Mouse (Mus musculus): ENCODE results near the gene Add3. TPM values are rescaled to one million over a fixed set of nuclear protein-coding genes. Genes with fewer than 3 reads are reported as not detected.

The Add3 gene
- polyA plus RNA-seq, 1 experiment from 2014 or later = 119 TPM

DNA sequence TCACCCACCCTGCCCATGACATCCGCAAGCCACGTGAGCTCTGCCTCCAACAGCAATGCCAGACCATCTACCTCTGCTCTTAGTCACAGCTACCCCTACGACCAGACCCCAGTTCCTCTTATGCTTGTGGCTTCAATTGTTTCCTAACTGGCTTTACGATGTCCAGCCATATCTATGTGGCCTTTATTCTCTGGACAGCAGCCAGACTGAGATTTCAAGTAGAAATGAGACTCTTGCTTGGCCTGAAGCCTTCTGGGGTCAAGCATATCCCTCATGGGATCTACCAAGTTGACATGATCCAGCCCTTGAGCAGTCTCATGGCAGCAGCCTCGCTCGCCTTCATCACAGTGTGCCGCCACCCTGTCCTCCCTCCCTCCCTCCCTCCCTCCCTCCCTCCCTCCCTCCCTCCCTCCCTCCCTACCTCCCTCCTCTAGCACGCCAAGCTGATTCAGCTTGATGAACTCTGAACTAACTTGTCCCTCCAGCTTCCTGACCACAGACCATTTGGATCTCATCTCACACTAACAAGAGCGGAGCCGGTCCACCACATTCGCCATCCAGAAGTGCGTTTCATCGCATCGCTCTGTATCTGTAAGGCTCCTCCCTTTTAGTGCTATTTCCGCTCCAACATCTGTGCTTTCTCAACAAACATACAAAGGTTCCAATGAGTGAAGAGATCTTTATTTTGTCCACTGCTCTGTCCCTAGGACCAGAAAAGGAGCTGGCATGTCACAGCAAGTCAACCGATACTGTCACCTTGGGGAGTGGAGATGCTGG lies 9.7 kb upstream of the Add3 start:
- no peak overlapping the region for H3K9ac ChIP-seq
- H3K4me2 ChIP-seq = no peak overlapping the region
- no peaks in the 10 kb centered on the region for H3K9me3 ChIP-seq (ENCODE audit: low read depth, low read length)
- no peak for ATAC-seq (ENCODE audit: insufficient read depth)
- H3K27me3 ChIP-seq (ENCODE audit: insufficient read depth, low read length) = no peaks in the 10 kb centered on the region
- H3K36me3 ChIP-seq (ENCODE audit: insufficient read depth) = no peaks in the 10 kb centered on the region
- H3K4me1 ChIP-seq (ENCODE audit: insufficient read depth) = peaks cover 30% of the 10 kb centered on the region
- TF ChIP-seq CTCF (IDR thresholded peaks at IDR 0.05; ENCODE audit: low read depth) = no peak
- H3K27ac ChIP-seq (ENCODE audit: low read depth) = peak overlapping the region; percentile 28; the same call in 1 of the 2 replicates
- WGBS = 73% methylated on average over 16 of the region's 16 CpGs
- no peak overlapping the region for H3K4me3 ChIP-seq (ENCODE audit: low read depth, low read length)
- peak; percentile 48 for DNase-seq

DNA sequence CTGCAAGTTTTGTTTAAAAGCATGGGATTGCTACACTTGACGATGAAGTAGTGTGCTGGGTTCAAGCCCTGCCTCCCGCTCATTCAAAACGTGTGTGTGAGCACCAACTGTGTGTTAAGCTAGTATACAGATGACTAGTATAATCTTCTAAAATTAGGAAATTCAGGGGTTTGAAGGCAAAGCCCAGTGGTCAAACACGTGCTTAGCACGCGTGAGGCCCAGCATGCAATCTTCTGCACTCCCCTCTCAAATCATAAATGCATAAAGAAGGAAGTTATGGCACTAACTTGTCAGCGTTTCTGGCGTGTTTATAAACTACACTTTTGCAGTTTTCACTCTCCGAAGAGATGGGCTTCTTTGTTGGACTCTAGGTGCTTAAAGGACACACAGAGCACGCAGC lies 7.8 kb upstream of the Add3 start:
- no peak for TF ChIP-seq CTCF (IDR thresholded peaks at IDR 0.05; ENCODE audit: low read depth)
- no peaks in the 10 kb centered on the region for H3K27me3 ChIP-seq (ENCODE audit: insufficient read depth, low read length)
- DNase-seq = no peak
- 80% methylated on average over 10 of the region's 10 CpGs for WGBS
- no peak overlapping the region for H3K27ac ChIP-seq (ENCODE audit: low read depth)
- no peak overlapping the region for H3K9ac ChIP-seq
- H3K4me2 ChIP-seq = no peak overlapping the region
- no peaks in the 10 kb centered on the region for H3K9me3 ChIP-seq (ENCODE audit: low read depth, low read length)
- H3K4me1 ChIP-seq (ENCODE audit: insufficient read depth) = peaks cover 24% of the 10 kb centered on the region
- H3K4me3 ChIP-seq (ENCODE audit: low read depth, low read length) = no peak overlapping the region
- no peaks in the 10 kb centered on the region for H3K36me3 ChIP-seq (ENCODE audit: insufficient read depth)
- ATAC-seq (ENCODE audit: insufficient read depth) = no peak

DNA sequence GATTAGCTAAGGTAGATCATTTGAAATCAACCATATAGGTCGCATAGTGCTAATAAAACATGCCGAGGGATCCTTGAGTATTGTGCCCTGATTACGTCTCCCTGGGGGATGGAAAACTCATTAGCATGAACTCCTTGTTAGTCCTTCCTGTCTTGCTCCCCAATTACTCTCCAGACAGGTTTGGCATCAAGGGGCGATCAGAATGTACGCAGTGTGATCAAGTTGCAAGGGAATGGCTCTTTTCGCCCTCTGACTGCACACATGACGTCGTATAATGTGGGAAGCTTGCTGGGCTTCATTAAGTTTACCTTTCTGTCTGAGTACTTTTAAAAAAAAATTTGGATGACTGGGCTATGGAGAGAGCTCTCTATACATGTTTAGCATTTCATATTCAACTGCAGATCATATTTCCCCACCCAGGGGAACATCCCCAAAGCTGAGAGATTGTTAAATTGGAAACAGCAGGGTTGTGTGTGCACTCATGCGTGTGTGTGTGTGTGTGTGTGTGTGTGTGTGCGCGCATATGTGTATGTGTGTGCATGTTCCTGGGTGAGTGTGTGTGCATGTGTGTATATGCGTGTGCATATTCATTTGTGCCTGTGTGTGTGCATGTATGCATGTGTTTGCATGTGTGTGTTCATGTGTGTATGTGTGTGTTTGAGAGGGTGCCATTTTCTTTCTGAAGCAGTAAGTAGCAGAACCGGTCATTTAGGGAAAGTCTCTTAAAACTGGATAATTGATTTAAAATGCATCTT lies 3.7 kb upstream of the Add3 start:
- no peak for TF ChIP-seq CTCF (IDR thresholded peaks at IDR 0.05; ENCODE audit: low read depth)
- ATAC-seq (ENCODE audit: insufficient read depth) (no peak), DNase-seq (no peak)
- WGBS = 64% methylated on average over 13 of the region's 13 CpGs
- Histone ChIP-seq H3K27me3 (ENCODE audit: insufficient read depth, low read length) (no peaks in the 10 kb centered on the region), H3K4me3 (ENCODE audit: low read depth, low read length) (no peak overlapping the region), H3K27ac (ENCODE audit: low read depth) (no peak overlapping the region), H3K36me3 (ENCODE audit: insufficient read depth) (no peaks in the 10 kb centered on the region), H3K9ac (no peak overlapping the region), H3K4me1 (ENCODE audit: insufficient read depth) (peaks cover 4% of the 10 kb centered on the region; the same call in 1 of the 2 replicates), H3K4me2 (no peak overlapping the region), H3K9me3 (ENCODE audit: low read depth, low read length) (no peaks in the 10 kb centered on the region)

DNA sequence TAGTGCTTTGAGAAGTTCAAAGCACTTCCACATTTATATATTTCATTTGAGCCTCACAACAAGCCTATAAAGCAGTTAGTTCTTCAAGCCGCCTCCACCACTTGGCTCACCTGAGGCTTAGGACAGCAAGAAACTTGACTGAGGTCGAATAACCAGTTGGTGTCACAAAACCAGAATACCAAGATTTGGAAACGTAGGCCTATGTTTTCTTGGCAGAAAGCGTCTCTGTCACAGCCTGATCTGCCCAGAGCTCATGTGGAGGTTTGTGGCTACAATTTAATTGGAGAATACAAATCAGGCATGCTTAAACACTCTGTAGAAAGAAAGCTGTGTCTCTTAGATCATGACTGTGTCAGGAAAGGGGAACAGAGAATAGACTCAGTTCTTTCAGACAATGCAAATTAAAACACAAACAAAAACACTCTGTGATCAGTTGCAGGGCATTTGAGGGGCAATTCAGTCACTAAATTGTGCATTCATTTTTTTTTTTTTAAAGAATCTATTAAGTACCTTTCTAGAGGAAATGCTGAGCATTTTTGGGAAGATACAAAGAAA lies 3.0 kb upstream of the Add3 start:
- Histone ChIP-seq H3K4me1 (ENCODE audit: insufficient read depth) (peaks cover 6% of the 10 kb centered on the region; the same call in 1 of the 2 replicates), H3K4me3 (ENCODE audit: low read depth, low read length) (no peak overlapping the region), H3K27me3 (ENCODE audit: insufficient read depth, low read length) (no peaks in the 10 kb centered on the region), H3K4me2 (no peak overlapping the region), H3K27ac (ENCODE audit: low read depth) (no peak overlapping the region), H3K9ac (no peak overlapping the region), H3K36me3 (ENCODE audit: insufficient read depth) (no peaks in the 10 kb centered on the region), H3K9me3 (ENCODE audit: low read depth, low read length) (no peaks in the 10 kb centered on the region)
- 50% methylated on average over 4 of the region's 4 CpGs for WGBS
- ATAC-seq (ENCODE audit: insufficient read depth) = no peak
- TF ChIP-seq CTCF (IDR thresholded peaks at IDR 0.05; ENCODE audit: low read depth) = no peak
- DNase-seq = no peak

DNA sequence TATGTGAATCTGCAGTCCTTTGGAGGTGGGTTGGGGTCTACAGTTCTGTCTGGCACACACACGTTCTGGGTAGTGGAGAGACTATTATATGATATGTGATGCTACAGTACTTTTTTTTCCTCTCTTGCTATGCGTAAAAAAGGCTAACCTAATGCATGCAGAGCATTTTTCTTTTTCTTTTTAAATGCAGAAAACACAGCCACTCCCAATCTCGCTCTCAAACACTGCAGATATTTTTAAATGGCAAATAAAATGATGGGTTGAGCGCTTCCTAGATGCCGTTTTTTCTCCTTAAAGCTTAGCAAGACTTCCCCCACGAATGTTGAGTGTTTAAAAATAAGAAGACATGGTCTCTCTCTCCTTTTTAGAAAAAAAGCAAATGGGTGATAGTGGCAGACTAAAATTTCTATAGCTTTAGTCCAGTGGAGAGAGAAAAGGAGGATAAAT lies 584 bp downstream of the Add3 start:
- no peaks in the 10 kb centered on the region for H3K27me3 ChIP-seq (ENCODE audit: insufficient read depth, low read length)
- peaks cover 8% of the 10 kb centered on the region for H3K4me1 ChIP-seq (ENCODE audit: insufficient read depth)
- no peaks in the 10 kb centered on the region for H3K36me3 ChIP-seq (ENCODE audit: insufficient read depth)
- H3K4me3 ChIP-seq (ENCODE audit: low read depth, low read length) = peak overlapping the region; percentile 97
- H3K4me2 ChIP-seq = peak overlapping the region; percentile 85
- ATAC-seq (ENCODE audit: insufficient read depth) (no peak), DNase-seq (no peak)
- H3K27ac ChIP-seq (ENCODE audit: low read depth) = peak overlapping the region; percentile 96
- H3K9me3 ChIP-seq (ENCODE audit: low read depth, low read length) = no peaks in the 10 kb centered on the region
- peak overlapping the region; percentile 79 for H3K9ac ChIP-seq
- no peak for TF ChIP-seq CTCF (IDR thresholded peaks at IDR 0.05; ENCODE audit: low read depth)
- under 1% methylated on average over 6 of the region's 6 CpGs for WGBS

DNA sequence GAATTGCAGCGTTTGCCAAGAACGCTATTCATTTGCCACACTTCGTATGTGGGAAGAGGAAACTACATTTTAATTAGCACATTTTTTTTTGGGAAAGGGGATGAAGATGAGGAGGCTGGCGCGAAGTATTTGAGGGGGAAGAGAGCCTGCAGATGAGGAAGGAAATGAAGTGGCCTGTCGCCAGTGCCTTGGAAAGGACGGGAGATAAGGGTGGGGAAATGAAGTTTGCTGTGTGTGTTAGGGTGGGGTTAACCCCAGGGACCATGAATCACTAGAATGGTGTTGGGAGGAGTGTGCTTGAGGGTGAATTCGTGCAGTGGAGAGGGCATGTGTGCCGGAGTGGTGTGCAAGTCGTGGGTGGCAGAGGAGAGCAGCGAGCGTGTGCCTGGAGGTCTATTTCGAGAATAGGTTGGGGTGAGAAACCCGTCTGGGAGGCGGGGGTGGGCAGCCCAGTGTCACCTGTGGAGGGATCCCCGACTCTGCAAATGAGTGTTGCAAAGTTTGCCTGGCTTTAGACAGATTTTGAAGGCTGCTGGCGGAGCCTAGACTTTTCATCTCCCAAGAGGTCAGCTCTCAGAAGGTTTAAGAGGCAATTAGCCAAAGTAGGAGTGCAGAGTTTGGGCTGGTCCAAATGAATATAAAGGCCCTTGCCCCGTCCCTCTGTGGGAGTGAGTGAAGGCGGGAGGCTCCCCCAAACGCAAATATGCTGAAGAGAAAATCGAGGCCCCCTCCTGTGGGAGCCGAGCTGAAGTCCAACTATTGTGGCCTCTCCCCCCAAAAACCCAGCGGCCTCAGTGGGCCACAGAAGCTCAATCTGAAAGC lies 1.2 kb downstream of the Add3 start:
- WGBS = 1% methylated on average over 23 of the region's 23 CpGs
- peak overlapping the region; percentile 97 for H3K4me3 ChIP-seq (ENCODE audit: low read depth, low read length)
- H3K9me3 ChIP-seq (ENCODE audit: low read depth, low read length) = no peaks in the 10 kb centered on the region
- TF ChIP-seq CTCF (IDR thresholded peaks at IDR 0.05; ENCODE audit: low read depth) = no peak
- peak overlapping the region; percentile 85 for H3K4me2 ChIP-seq
- H3K27me3 ChIP-seq (ENCODE audit: insufficient read depth, low read length) = no peaks in the 10 kb centered on the region
- H3K27ac ChIP-seq (ENCODE audit: low read depth) = peak overlapping the region; percentile 96
- H3K36me3 ChIP-seq (ENCODE audit: insufficient read depth) = no peaks in the 10 kb centered on the region
- peaks cover 11% of the 10 kb centered on the region for H3K4me1 ChIP-seq (ENCODE audit: insufficient read depth)
- ATAC-seq (ENCODE audit: insufficient read depth) (peak; percentile 12), DNase-seq (peak; percentile 56)
- H3K9ac ChIP-seq = peak overlapping the region; percentile 79

Data from lung, embryonic 14.5 days (tissue).